Mouse (Mus musculus) E14TG2a.4 (cell line): ENCODE data around the gene A530084C06Rik.

Experiments
- CTCF ChIP-seq: conservative IDR thresholded peaks from 2 replicates; pipeline ENCODE4 v1.5.1; 2014; ENCODE audit warnings: low read length
- NANOG ChIP-seq: IDR thresholded peaks from 2 replicates; pipeline ENCODE4 v1.6.1; 2014; ENCODE audit warnings: borderline replicate concordance, low read length, mixed read lengths
- POU5F1 ChIP-seq: IDR thresholded peaks from 2 replicates; pipeline ENCODE4 v1.6.1; 2014; ENCODE audit warnings: low read length, borderline replicate concordance

GRCm38 (mm10) chr13:31524976-31525375, 34.2 kb downstream of the A530084C06Rik start:
- TF ChIP-seq CTCF (no peak), POU5F1 (no peak), NANOG (no peak)
